Mouse (Mus musculus): ENCODE measurements around the gene Dhcr24.

DNA sequence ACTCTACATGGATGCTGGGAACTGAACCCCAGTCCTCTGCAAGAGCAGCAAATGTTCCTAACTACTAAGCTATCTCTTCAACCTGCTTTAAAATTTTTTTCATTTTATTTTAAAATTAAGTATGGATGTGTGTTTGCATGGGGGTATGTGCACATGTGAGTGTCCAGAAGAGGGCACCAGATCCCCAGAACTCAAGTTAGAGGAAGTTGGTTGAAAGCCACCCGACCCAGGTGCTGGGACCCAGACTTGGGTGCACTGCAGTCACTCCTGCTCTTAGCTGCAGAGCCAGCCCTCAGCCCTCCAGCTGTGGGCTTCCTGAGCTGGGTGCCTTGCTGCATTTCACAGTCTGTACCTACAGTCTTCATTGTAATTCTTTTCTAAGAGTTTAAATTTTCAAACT lies 38.6 kb downstream of the Dhcr24 start:
- TF ChIP-seq CTCF (IDR thresholded peaks at IDR 0.05; ENCODE audit: borderline replicate concordance, insufficient read depth, low read depth, low read length) (no peak), POLR2A (IDR thresholded peaks at IDR 0.05; ENCODE audit: borderline replicate concordance, insufficient read depth, low read length) (no peak)
